ENCODE assay signal across 8 mouse cellular contexts in the genomic region with DNA sequence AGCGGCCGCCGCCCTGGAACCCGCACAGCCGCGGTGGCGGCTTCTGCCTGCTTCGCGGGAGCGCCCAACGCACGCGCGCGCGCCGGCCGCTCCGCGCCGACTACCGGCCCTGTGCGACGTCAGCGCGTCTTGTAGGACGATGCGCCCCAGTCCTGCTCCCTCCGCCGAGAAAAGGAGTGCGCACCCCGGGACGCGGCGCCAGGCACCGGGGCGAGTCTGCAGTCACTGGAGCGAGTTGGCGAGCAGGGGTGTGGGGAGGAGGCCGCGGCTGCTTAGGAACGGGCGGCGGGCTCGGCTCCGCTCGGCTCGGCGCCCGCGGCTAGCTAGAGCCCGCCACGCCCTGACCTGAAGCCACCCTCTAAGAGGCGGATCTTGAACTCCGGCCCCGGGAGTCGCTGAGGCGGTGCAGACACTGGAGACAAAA. TPM values are rescaled to one million over a fixed set of nuclear protein-coding genes. Genes with fewer than 3 reads are reported as not detected.
A peak's percentile ranks its signal among the peaks of the same experiment; 100 is the strongest.
DNase-seq lines count a peak whose midpoint lies in the region; ATAC-seq and TF ChIP-seq lines count a peak whose summit lies in the region.

A gene (minus strand): TSS at position 86 of the 424 bp plus-strand sequence.

- H3K4me1 ChIP-seq in embryonic facial prominence, embryonic 12.5 days: peaks cover 4% of the 10 kb centered on the region; the same call in 1 of the 2 replicates
- H3K4me1 ChIP-seq in kidney, adult 2 months (ENCODE audit: control insufficient read depth, insufficient read depth, low read length): no peaks in the 10 kb centered on the region; the same call in 1 of the 2 replicates
- H3K4me1 ChIP-seq in limb, embryonic 12.5 days (replicated peaks): no peaks in the 10 kb centered on the region
- peaks cover 29% of the 10 kb centered on the region for H3K4me1 ChIP-seq in midbrain, embryonic 15.5 days

- H3K27ac ChIP-seq in embryonic facial prominence, embryonic 12.5 days: peak within 1 kb of the TSS; percentile 90
- H3K27ac ChIP-seq in kidney, adult 2 months (ENCODE audit: insufficient read depth, low read depth, low read length): peak within 1 kb of the TSS; percentile 78
- peak within 1 kb of the TSS; percentile 93 for H3K27ac ChIP-seq in limb, embryonic 12.5 days
- H3K27ac ChIP-seq in midbrain, embryonic 15.5 days: peak within 1 kb of the TSS; percentile 97

- peak within 1 kb of the TSS; percentile 93 for H3K4me3 ChIP-seq in embryonic facial prominence, embryonic 12.5 days
- H3K4me3 ChIP-seq in kidney, adult 2 months (ENCODE audit: insufficient read depth, low read depth, low read length): peak within 1 kb of the TSS; percentile 78
- peak within 1 kb of the TSS; percentile 97 for H3K4me3 ChIP-seq in limb, embryonic 12.5 days (replicated peaks)
- H3K4me3 ChIP-seq in midbrain, embryonic 15.5 days: peak within 1 kb of the TSS; percentile 85

- peak; percentile 98 for TF ChIP-seq POLR2A in kidney, adult 2 months (IDR thresholded peaks at IDR 0.05; ENCODE audit: low read depth, low read length)

- peak within 1 kb of the TSS; percentile 60 for H3K4me2 ChIP-seq in embryonic facial prominence, embryonic 12.5 days (replicated peaks)
- H3K4me2 ChIP-seq in limb, embryonic 12.5 days: peak within 1 kb of the TSS; percentile 82
- peak within 1 kb of the TSS; percentile 73 for H3K4me2 ChIP-seq in midbrain, embryonic 15.5 days

- WGBS in embryonic facial prominence, embryonic 12.5 days: under 1% methylated on average over 57 of the region's 58 CpGs
- under 1% methylated on average over 58 of the region's 58 CpGs for WGBS in kidney, adult 2 months
- WGBS in limb, embryonic 12.5 days: under 1% methylated on average over 58 of the region's 58 CpGs
- under 1% methylated on average over 58 of the region's 58 CpGs for WGBS in midbrain, embryonic 15.5 days

- H3K27me3 ChIP-seq in embryonic facial prominence, embryonic 12.5 days: no peaks in the 10 kb centered on the region
- H3K27me3 ChIP-seq in kidney, adult 2 months (replicated peaks; ENCODE audit: control insufficient read depth, insufficient read depth, low read length): no peaks in the 10 kb centered on the region
- no peaks in the 10 kb centered on the region for H3K27me3 ChIP-seq in limb, embryonic 12.5 days
- H3K27me3 ChIP-seq in midbrain, embryonic 15.5 days (replicated peaks): no peaks in the 10 kb centered on the region

- ATAC-seq in embryonic facial prominence, embryonic 12.5 days (ENCODE audit: insufficient number of reproducible peaks, insufficient read depth, low FRiP score, low TSS enrichment): peak; percentile 84
- peak; percentile 84 for ATAC-seq in limb, embryonic 12.5 days (ENCODE audit: insufficient number of reproducible peaks, insufficient read depth, low FRiP score, low TSS enrichment, low read depth)
- peak; percentile 95 for ATAC-seq in midbrain, embryonic 15.5 days (replicated peaks)

- peak; percentile 98 for DNase-seq in 3134 (ENCODE audit: extremely low read depth, insufficient read length, low spot score)
- peak; percentile 90 for DNase-seq in adrenal gland, postnatal 25 days
- DNase-seq in heart, adult 18-20 months: peak; percentile 91 to 93
- DNase-seq in kidney, adult 2 months: peak; percentile 93
- peak; percentile 68 to 78 for DNase-seq in spleen, postnatal 14 days (ENCODE audit: low spot score in 2 of 2)

- 0 out of 2 replicates have a peak, but pooled peaks cover 5% of the 10 kb centered on the region for H3K36me3 ChIP-seq in embryonic facial prominence, embryonic 12.5 days
- no peaks in the 10 kb centered on the region for H3K36me3 ChIP-seq in kidney, adult 2 months (ENCODE audit: control insufficient read depth, insufficient read depth, low read length)
- H3K36me3 ChIP-seq in limb, embryonic 12.5 days: peaks cover 5% of the 10 kb centered on the region; the same call in 1 of the 2 replicates
- H3K36me3 ChIP-seq in midbrain, embryonic 15.5 days (replicated peaks): no peaks in the 10 kb centered on the region

- H3K9ac ChIP-seq in embryonic facial prominence, embryonic 12.5 days: peak within 1 kb of the TSS; percentile 94
- peak within 1 kb of the TSS; percentile 95 for H3K9ac ChIP-seq in limb, embryonic 12.5 days (replicated peaks)
- H3K9ac ChIP-seq in midbrain, embryonic 15.5 days: peak within 1 kb of the TSS; percentile 99

- no peak for TF ChIP-seq CTCF in kidney, adult 2 months (conservative IDR thresholded peaks at IDR 0.05; ENCODE audit: insufficient read depth, insufficient read length, low read depth, low read length)

- H3K9me3 ChIP-seq in embryonic facial prominence, embryonic 12.5 days: no peaks in the 10 kb centered on the region
- no peaks in the 10 kb centered on the region for H3K9me3 ChIP-seq in limb, embryonic 12.5 days
- no peaks in the 10 kb centered on the region for H3K9me3 ChIP-seq in midbrain, embryonic 15.5 days

RNA-seq across cellular contexts. Expression of the gene that starts here (rescaled TPM):
- 40.3 and 43.7 TPM in 2 replicates for total RNA-seq in adrenal gland, postnatal 25 days (2021)
- polyA plus RNA-seq in embryonic facial prominence, embryonic 12.5 days (2016; fragmentation: Nextera tagmentation; extraction: Ambion mirVana): 22.7 and 24.1 TPM in 2 replicates
- total RNA-seq in heart, adult 18-20 months (2021): 10 to 100 TPM; 45.9 to 50.7 TPM
- 47.6 and 54.7 TPM in 2 replicates for polyA plus RNA-seq in kidney, adult 2 months (2012; rRNA removed)
- polyA plus RNA-seq in limb, embryonic 12.5 days (2016; fragmentation: Nextera tagmentation; extraction: Ambion mirVana): 19.7 and 21.5 TPM in 2 replicates
- polyA plus RNA-seq in midbrain, embryonic 15.5 days (2015; fragmentation: Nextera tagmentation; extraction: Ambion mirVana): 46.3 and 47.1 TPM in 2 replicates

Comparison
In these comparisons a context has a peak if more than half of its experiments do, and no peak if none do; other contexts are left out.
1. Peak in every context shown above with its lines: DNase-seq, ATAC-seq, H3K4me3 ChIP-seq and H3K27ac ChIP-seq.